Mouse (Mus musculus): ENCODE data around the gene St6galnac3. TPM values are rescaled to one million over a fixed set of nuclear protein-coding genes. Genes with fewer than 3 reads are reported as not detected.

The St6galnac3 gene
- polyA plus RNA-seq, 1 experiment from 2014 or later: 5.5 TPM

DNA sequence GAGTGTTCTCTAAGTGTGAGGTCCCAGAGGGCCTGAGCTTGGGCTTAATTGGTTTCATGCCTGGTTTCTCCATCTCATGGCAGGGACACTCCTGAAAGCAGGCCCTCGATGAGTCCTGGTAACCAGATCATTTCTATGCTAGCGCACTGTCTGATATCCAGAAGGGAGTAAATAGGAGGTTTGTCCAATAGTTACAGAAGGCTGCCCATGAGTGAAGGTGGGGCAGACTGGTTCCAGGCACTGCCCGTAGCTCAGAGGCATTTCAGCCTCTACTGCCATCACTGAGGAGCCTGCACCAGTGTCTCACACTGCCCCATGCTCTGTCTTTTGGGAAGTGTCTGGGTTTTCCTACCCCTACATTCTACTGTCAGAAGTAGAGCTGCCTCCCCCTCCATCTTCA, 72.1 kb downstream of the St6galnac3 start:
- DNase-seq (ENCODE audit: low spot score): no peak

DNA sequence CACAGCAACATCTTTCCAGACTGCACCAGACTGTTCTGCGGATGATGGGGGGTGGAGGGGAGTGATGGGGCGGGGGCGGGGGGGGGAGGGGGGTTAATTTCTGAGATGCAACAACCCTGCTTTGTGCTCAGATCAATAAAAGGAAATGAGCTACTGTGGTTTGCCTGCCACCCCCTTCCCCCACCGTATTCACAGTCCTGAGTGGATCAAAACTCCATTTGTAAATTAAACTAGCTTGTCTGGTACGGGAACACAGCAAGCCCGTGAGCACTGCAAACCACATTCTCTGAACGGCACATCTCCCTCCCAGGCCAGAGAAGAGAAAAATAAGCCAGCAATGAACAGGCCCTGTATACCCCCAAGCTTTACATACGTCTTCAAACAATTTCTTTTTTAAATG, 76.3 kb downstream of the St6galnac3 start:
- DNase-seq (ENCODE audit: low spot score): no peak

DNA sequence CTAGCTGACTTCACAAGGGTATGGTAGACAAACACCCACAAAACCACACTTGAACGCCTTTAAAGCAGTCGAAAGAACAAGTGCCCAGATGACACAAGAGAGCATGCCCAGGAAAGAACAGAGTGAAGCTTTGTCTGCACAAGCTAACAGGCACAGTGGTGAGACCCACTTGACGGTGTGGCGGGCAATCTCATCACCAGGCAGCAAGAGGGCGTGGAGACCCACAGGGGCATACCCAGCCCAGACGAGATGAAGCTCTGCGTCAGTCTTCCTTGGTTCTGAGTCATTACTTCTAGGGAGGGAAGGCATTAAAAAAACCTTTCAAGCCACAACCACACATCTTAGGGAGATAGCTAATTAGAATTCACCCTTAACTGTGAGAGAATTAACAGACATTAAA, 79.2 kb downstream of the St6galnac3 start:
- DNase-seq (ENCODE audit: low spot score): no peak

DNA sequence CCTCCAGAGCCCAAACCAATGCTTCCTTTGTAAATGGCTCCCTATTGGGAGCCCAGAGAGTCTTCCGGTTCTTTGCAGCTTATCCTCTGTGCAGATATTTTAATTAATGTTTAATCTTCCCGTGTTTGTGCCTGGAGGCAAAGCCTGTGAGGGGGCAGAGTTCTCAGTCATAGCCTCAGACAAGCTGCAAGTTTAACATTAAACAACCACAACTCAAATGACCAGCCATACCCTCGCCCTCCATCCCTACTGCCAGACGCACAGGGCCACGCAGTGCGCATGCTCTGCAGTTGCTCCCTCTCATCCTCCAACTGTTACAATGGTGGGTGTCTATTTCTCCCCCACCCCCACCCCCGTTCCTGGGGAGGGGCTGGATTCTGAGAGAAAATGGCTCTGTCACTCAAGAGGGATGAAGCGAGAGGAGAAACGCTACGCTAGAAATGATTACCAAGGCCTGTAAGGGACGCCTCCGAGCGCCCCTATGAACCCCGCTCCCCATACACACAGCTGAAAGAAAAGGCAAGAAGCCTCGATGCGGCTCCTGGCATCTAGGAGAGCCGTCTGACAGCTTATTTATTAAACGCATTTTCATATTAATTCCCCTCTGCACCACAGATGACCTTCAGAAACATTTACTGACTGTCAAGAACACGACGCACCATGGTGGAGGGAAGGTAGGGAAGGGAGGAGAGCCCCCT, 81.0 kb downstream of the St6galnac3 start:
- no peak for DNase-seq (ENCODE audit: low spot score)

DNA sequence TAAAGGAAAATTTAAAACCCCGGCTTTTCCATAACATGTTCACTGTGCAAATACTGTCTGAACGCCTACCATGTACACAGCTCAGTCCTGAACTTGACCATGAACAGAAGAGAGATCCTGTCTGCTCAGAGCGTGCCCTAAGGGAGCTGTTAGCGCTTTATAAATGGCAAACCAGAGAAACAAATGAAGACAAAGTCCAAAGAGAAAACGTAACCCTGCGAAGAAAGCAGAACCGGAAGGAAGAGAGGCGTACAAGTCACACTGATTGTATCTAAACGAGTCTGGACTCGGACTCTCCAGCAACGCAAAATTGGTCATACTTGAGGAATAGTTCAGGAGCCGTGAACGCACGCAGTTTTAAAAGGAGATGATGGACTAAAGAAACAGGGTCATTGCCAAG, 82.1 kb downstream of the St6galnac3 start:
- no peak for DNase-seq (ENCODE audit: low spot score)

DNA sequence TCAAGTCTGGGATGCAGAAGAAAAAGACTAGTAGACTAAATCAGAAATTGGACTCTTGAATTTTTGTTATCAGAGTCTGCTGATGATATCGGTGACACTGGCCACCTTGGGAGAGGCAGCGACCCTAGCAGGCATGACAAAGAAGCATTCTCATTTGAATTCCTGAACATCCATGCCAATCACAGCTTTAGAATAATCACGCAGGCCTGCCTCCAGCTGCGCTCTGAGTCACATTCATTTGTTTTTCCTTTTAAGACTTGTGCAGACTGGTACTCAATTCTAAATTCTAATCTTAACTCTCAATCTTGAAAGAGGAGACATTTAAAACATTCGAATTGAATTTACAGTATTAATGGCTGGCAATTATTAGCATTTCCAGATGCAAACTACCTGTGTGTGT, 83.2 kb downstream of the St6galnac3 start:
- no peak for DNase-seq (ENCODE audit: low spot score)

DNA sequence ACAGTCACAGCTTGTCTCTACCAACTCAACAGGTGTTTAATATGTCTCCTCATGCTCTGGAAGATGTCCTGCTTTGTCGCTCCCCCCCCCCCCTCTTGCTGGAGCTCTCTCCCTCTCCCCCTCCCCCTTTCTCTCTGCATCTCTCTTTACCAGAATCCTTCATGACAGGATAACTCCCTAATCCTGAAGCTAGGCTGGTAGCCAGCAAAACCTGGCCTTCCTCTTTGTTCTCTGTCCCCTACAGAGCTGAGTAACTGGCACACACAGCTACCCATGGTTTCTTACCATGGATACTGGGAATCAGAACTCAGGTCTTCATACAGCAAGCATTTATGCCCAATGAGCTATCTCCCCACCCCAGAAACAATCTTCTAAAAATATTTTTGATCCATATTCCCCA, 87.6 kb downstream of the St6galnac3 start:
- DNase-seq (ENCODE audit: low spot score): no peak

DNA sequence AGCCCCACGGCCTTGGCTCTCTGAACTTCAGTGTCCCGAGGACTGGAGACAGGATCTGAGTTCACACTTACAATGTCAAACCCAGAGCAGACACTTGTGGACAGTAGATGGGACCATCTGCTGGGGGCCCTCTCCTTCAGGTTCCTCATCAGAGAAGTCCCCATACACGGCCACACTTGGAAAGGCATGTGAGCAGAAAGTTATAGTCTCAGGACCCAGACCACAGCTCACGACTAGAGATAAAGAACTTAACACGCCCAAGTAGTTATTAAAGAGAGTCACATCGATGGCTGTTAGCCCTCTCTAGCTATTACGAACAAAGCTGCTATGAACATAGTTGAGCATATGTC, 88.2 kb downstream of the St6galnac3 start:
- DNase-seq (ENCODE audit: low spot score): no peak

DNA sequence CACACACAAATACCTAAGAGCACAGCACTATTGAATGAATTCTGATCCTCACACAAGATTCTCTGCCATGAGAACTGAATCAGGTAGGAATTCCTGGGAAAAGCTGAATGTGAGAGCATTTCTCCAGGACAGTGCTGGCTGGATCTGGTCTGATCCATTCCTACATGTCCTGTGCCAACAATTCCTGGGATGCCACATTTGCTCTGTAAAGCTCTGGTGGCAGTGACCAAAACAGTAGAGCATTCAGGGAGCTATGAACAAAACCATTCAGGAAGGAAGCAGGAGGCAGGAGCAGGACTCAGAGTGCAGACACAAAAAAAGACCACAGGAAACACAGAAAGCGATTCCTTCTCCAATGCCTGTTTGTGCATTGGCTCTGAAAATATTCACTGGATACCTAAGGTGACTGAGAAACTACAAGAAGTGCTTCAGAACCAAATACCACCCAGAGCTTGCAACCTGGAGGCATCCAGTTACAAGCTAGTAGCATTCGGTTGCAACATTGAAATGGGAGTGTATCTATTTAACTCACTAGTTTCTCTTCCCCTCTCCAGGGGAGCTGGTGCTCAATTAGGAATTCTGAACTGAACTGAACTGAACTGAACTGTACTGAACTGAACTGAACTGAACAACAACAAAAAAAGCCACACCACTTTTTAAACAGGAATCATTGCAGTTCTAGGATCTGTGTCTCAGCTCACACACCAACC, 88.7 kb downstream of the St6galnac3 start:
- no peak for DNase-seq (ENCODE audit: low spot score)

DNA sequence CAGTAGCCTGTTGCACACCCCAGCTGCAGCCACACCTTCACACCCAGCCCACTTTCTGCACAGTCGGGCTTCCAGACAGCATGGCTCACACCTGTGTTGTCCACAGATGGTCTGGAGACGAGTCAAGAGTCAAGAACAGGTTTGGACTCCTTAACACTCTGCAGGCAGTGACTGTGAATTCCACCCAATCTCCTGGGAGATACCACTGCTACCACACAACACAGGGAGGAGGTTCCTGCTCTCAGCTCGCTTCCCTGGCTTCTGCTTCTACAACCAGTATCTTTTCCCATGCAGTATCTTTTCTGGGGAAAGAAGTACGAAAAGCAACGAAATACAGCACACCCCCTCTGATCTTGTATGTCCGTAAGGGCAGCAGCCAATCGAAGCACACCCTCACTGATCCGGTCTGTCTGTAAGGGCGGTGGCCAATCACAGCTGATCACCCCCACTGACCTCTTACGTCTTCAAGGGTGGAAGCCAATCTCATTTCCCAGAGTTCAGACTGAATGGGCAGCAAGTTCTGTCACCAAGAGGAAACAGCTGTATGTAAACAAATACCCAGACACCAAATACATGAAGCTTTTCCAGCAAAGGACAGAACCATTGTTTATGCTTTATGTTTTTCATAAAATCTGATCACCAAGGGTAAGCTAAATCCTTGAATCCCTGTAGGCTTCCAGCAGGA, 92.8 kb downstream of the St6galnac3 start:
- DNase-seq (ENCODE audit: low spot score): no peak

DNA sequence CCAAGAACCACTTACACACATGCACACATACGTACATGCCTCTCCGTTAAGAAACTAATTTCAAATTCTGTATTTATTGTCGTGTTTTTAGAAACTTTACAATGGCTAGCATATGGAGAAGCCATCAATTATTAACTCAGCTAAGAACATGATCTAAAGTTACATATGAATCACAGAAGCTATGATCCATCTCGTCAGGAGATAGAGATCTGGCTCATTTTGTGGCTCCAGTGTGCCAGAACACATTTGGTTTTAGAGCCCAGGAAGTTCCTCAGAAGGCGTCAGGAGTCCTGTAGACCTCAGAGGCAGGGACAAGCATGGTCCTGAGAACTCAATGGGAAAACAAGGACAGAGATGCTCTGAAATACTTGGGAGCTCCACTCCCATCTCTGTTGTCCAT, 98.7 kb downstream of the St6galnac3 start:
- DNase-seq (ENCODE audit: low spot score): no peak

DNA sequence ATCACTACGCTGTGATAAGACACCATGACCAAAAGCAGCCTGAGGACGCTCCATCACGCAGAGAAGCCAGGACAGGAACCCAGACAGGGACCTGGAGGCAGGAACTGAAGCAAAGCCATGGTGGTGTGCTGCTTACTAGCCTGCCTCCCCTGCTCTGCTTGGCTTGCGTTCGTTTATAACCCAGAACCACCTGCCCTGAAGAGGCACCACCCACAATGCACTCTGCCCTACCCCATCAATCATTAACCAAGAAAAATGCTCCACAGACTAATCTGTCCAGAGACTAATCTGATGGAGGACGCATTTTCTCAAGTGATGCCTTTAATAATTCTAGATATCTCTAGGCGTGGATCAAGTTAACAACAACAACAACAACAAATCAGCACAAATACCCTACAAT, 106.0 kb downstream of the St6galnac3 start:
- no peak for DNase-seq (ENCODE audit: low spot score)

DNA sequence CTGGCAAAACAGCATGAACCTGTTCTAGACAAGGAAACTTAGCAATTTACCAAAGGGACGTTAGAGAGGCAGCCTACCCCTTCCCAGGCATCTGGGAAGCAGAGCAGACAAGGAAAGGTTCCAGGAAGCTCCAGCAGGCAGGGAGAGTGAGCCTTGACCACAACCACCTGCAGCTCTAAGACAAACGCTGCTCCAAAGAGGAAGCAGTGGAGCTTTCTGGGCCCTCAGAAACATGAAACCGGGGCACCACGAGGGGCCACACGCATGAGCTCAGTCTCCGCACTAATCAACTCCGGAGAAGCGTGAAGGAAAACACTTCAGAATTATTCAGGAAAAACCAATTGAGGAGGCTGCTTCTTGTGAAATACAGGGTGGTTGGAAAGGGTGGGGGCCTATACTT, 108.1 kb downstream of the St6galnac3 start:
- DNase-seq (ENCODE audit: low spot score): no peak

DNA sequence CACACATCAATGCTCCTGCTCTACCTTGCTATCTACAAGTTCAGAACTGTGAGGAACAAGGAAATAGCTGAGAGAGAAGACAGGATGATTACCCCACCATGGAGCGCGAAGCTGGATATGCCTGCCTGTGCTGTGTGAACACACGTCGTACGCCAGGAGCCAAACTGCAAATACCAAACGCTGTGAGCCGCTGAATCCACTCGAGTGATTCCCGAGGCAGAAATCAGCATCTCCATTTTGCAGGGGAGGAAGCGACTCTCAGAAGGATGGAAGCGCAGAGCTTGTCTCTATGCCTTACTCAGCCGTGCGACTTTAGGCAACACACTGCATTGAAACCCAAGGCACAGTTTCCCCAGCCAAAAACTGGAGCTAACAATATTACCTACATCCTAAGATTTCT, 114.7 kb downstream of the St6galnac3 start:
- no peak for DNase-seq (ENCODE audit: low spot score)

DNA sequence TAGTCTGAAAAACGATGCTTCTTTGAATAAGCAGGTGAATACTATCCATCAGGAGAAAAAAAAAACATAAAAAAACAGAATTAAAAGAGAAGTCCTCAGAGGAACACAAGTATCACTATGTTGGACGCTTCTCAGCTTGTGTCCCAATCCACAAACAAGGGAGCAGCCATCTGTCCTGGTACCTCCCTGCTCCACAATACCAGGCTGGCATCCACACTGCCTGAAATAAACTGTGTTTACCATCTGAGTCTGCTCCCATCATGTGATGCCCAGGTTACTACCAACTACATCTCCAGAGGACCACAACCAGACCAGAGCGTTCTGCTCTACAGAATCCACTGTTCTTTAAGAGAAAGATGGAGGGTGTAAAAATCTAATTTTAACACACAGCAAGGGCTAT, 118.6 kb downstream of the St6galnac3 start:
- DNase-seq (ENCODE audit: low spot score): no peak

DNA sequence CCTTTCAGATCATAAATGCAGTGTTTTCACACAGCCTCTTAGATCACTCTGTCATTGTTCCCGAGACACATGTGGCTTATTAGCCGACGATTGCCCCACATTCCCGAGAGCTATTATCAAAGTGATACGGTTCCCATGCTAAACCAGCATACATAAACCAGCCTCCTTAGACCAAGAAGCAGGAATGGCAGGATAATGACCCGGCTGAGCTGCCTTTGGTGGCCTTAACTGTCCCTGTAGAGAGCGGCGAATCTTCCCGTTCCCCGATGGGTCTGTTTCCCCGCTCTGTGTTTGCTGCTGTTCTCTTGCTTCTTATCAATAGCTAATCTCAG, 119.2 kb downstream of the St6galnac3 start:
- no peak for DNase-seq (ENCODE audit: low spot score)

DNA sequence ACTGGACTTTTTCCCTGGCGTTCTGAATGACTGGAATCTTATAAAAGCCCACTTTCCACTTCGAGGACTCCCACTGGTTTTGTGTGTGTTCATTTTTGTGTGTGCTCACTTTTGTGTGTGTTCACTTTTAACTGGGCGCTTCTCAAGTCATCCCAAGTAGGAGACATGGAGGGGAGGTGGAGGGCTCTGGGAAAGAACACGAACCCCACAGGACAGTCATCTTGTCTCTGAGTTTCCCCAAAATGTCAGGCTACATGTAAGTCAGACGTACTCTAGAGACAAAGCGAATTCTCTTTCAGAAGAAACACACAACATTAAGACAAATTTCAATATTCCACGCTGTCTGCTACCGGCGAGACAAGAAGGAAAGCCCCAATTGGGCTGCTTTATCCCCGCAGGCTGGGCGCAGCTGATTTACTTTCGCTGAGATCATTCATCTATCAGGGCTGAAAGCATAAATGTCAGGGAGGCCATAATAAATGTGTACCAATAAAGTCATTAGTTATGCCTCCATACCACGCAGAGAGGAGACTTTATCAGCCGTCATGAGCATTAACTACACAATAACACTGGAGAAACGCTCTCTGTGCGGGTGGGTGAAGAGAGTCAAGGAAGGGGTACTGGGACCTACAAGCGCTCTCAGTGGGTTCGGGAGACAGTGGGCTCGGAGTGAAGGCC, 119.7 kb downstream of the St6galnac3 start:
- no peak for DNase-seq (ENCODE audit: low spot score)

DNA sequence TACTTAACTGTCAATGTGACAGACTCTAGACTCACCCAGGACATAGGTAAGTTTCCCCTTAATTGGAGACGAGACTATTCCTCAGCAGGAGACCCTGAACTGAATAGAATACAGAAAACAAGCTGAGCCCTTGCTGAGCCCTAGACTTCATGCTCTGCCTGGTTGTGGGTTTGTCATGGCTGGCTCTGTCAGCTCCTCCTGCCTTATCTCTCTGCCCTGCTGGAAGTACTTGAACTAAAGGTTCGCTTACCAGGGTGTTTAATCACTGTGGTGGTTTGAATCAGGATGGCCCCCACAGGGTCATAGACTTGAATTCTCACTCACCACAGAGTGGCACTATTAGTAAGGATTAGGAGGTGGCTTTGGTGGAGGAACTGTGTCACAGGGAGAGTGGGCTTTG, 125.8 kb downstream of the St6galnac3 start:
- DNase-seq (ENCODE audit: low spot score): no peak

DNA sequence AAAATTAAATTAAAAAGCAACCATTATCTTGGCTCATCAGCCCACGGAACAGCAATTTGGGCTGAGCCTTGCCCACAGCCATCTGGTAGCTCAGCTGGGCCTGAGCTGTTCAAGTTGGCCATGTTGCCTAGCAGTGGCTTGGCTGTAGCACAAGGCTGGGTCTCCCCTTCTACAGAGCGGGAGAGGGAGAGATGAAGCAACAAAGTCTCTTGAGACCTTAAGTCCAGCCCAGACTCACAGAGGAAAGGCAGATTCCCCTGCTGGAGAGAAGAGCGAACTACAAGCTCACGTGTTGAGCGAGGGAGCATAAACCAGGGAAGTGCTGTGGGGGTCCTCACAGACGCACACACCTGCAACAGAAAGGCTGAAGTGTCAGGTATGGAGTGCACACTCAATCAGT, 126.3 kb downstream of the St6galnac3 start:
- peak; percentile 8 for DNase-seq (ENCODE audit: low spot score)

DNA sequence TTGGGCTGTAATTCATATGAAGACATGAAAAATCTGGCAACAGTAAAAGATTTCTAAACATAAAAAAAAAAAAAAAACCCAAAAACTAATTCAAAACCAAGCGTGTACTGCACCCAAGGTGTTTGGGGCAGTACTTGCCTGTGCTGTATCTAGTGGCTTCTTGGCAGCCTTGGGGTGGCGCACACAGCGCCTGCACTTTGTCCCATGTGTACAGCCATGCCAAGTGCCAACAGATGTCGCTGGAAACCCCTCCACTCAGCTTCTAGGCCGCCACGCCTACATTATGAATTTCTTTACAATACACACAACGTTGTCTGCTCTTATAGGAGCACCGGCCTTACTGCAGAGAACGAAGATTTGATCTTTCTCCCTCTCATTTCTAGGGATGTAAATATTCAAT, 130.4 kb downstream of the St6galnac3 start:
- DNase-seq (ENCODE audit: low spot score): no peak

DNA sequence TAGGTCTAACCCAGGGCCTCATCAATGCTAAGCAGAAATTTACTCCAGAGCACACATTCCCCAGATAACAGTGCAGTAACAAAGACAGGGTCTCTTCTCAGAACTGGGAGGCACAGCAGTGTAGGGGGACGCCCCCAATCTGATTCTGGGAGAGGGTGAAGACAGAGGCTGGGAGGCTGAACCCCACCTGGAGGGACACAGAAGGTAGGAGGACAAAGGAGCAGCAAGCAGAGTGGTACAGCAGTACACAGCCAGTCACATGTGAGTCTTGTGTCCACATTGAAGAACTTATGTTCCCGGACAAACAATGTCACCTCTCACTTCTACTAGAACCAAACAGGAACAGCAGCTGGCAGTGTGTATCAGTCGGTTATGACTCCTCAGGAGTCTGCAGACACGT, 131.0 kb downstream of the St6galnac3 start:
- DNase-seq (ENCODE audit: low spot score): no peak

DNA sequence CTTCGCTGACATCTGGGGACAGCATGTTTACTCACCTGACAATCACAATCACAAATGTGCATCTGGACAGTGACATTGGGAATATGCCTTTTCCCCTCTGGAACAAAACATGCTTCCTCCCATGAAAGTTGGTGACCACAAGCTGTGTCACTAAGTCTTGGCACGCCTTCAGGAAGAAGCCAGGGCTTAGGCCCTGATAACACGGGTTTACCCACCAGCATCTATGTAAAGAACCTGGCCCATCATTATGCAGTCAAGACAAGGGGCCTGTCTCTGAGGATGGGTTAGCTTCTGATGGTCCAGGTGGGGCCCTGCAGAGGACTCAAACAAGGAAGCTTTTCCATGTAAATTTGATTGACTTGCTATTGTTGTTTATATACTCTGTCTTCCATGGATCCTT, 131.9 kb downstream of the St6galnac3 start:
- no peak for DNase-seq (ENCODE audit: low spot score)

All from thymus, postnatal 0 days (tissue).